ENCODE assay signal across 9 mouse cellular contexts in the genomic region with DNA sequence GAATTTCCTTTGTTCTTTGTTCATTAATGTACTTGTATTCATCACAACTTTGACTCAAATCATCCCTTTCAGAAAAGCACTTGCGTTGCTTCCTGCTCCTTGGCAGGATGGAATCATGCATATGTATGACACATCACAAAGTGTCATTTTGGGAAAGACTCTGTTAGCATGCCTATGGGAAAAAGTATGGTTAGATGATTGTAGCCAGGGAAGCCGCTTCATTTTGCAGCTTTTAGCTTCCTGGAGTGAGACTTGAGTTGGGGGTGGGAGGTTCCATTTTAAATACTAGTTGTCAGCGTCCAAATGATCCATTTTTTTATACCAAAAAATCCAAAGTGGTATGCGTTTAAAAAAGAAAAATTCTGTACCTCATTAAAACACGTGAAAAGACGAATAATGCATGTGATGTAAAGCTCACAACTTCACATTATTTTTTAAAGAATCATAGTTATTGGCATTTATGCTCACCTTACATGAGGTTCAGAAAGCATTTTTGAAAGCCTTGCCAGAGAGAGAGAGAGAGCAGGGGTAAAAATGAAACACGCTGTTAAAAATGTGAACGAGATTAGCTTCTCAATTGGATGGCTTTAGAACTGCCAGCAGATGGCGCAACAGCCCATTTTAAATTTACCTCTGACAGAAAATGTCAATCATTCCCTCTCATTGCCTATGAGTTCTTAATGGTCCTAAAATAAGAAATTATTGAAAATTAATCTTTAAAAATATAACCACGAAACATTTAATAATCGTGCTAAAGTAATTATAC. TPM values are rescaled to one million over a fixed set of nuclear protein-coding genes. Genes with fewer than 3 reads are reported as not detected.
DNase-seq lines count a peak whose midpoint lies in the region; ATAC-seq and TF ChIP-seq lines count a peak whose summit lies in the region.
"Had no signal": no experiment of that assay in that cellular context is flagged by ENCODE, and none has a peak within 500 bp of the region (broad histone marks: within the 10 kb centered on the region; RNA-seq: fewer than 3 reads in every experiment).

No protein-coding gene starts in this region.

- CTCF ChIA-PET in Patski (lab: Charles Lee), result interaction anchor here (0.7 to 1.9 kb wide), 4 partner anchors 1525 to 1869 kb away, joined by 3 to 6 read pairs (median 4); no protein-coding TSS in a partner anchor

- H3K9me3 ChIP-seq in kidney, embryonic 16.5 days (ENCODE audit: low read length), result no peaks in the 10 kb centered on the region
- no peaks in the 10 kb centered on the region for H3K9me3 ChIP-seq in midbrain, embryonic 14.5 days (ENCODE audit: control insufficient read depth, low read length)
- H3K9me3 ChIP-seq: embryonic facial prominence, embryonic 13.5 days had no signal

- 44% methylated on average over 11 of the region's 11 CpGs for WGBS in kidney, adult 2 months
- 41% methylated on average over 11 of the region's 11 CpGs for WGBS in kidney, embryonic 16.5 days
- 26% methylated on average over 11 of the region's 11 CpGs for WGBS in midbrain, embryonic 14.5 days

- no peaks in the 10 kb centered on the region for H3K36me3 ChIP-seq in kidney, adult 2 months (ENCODE audit: control insufficient read depth, insufficient read depth, low read length)
- no peaks in the 10 kb centered on the region for H3K36me3 ChIP-seq in kidney, embryonic 16.5 days (ENCODE audit: insufficient read depth, low read length)
- no peaks in the 10 kb centered on the region for H3K36me3 ChIP-seq in midbrain, embryonic 14.5 days (ENCODE audit: control insufficient read depth, insufficient read depth, low read length)
- H3K36me3 ChIP-seq: embryonic facial prominence, embryonic 13.5 days had no signal

- H3K9ac ChIP-seq in kidney, embryonic 16.5 days (replicated peaks; ENCODE audit: low read length), result no peak overlapping the region
- no peak overlapping the region for H3K9ac ChIP-seq in midbrain, embryonic 14.5 days (replicated peaks; ENCODE audit: low read length)
- H3K9ac ChIP-seq: embryonic facial prominence, embryonic 13.5 days had no signal

- H3K27me3 ChIP-seq in kidney, adult 2 months (replicated peaks; ENCODE audit: control insufficient read depth, insufficient read depth, low read length), result no peaks in the 10 kb centered on the region
- no peaks in the 10 kb centered on the region for H3K27me3 ChIP-seq in kidney, embryonic 16.5 days (ENCODE audit: insufficient read depth, low read length)
- H3K27me3 ChIP-seq in Patski, result no peaks in the 10 kb centered on the region
- H3K27me3 ChIP-seq in midbrain, embryonic 14.5 days (ENCODE audit: control insufficient read depth, insufficient read depth, low read length), result no peaks in the 10 kb centered on the region
- H3K27me3 ChIP-seq: embryonic facial prominence, embryonic 13.5 days had no signal

- TF ChIP-seq CTCF in kidney, adult 2 months (conservative IDR thresholded peaks at IDR 0.05; ENCODE audit: insufficient read depth, insufficient read length, low read depth, low read length), result peak; percentile 29; the same call in 1 of the 2 replicates
- TF ChIP-seq CTCF in Patski (IDR thresholded peaks at IDR 0.05), result peak; percentile 68
- TF ChIP-seq CTCF in left cerebral cortex, adult 2 months (IDR thresholded peaks at IDR 0.05), result peak; percentile 85

- H3K4me2 ChIP-seq in kidney, embryonic 16.5 days (replicated peaks; ENCODE audit: low read depth, low read length), result no peak overlapping the region
- H3K4me2 ChIP-seq in midbrain, embryonic 14.5 days (ENCODE audit: low read length), result peak overlapping the region; percentile 28
- H3K4me2 ChIP-seq: embryonic facial prominence, embryonic 13.5 days had no signal

- no peaks in the 10 kb centered on the region; the same call in 1 of the 2 replicates for H3K4me1 ChIP-seq in kidney, adult 2 months (ENCODE audit: control insufficient read depth, insufficient read depth, low read length)
- H3K4me1 ChIP-seq in kidney, embryonic 16.5 days (ENCODE audit: insufficient read depth, low read length), result no peaks in the 10 kb centered on the region
- H3K4me1 ChIP-seq in midbrain, embryonic 14.5 days (ENCODE audit: control insufficient read depth, insufficient read depth, low read length), result no peaks in the 10 kb centered on the region
- H3K4me1 ChIP-seq: embryonic facial prominence, embryonic 13.5 days had no signal

- intact Hi-C loops in heart, postnatal 36 days (cut with DNase I), result loop anchor here (1.0 to 10.0 kb wide), 9 partner anchors 278 to 1805 kb away; no protein-coding TSS in a partner anchor
- intact Hi-C loops in left cerebral cortex, adult 2 months (cut with DNase I), result loop anchor here (1.0 to 10.0 kb wide), 4 partner anchors 106 to 1805 kb away; a partner anchor contains a TSS

- H3K4me3 ChIP-seq in kidney, adult 2 months (ENCODE audit: insufficient read depth, low read depth, low read length), result no peak overlapping the region
- no peak overlapping the region for H3K4me3 ChIP-seq in kidney, embryonic 16.5 days (ENCODE audit: low read length)
- H3K4me3 ChIP-seq in left cerebral cortex, adult 2 months, result peak overlapping the region; percentile 42
- H3K4me3 ChIP-seq in midbrain, embryonic 14.5 days (replicated peaks; ENCODE audit: low read depth, low read length), result no peak overlapping the region
- H3K4me3 ChIP-seq: embryonic facial prominence, embryonic 13.5 days had no signal

- no peak for TF ChIP-seq POLR2A in kidney, adult 2 months (IDR thresholded peaks at IDR 0.05; ENCODE audit: low read depth, low read length)

- DNase-seq in kidney, adult 2 months, result peak; percentile 41
- DNase-seq in Patski (ENCODE audit: low read depth, low spot score), result no peak
- peak; percentile 75 for DNase-seq in embryo, embryonic 10.5 days (ENCODE audit: low spot score)
- peak; percentile 49 to 76 for DNase-seq in heart, postnatal 36 days
- peak; percentile 44 to 58 for DNase-seq in left cerebral cortex, adult 2 months (ENCODE audit: extremely low spot score in 1 of 2, low spot score in 2 of 2)
- peak; percentile 85 for DNase-seq in midbrain, embryonic 14.5 days
- DNase-seq in urinary bladder, postnatal 14 days (ENCODE audit: low spot score), result peak; percentile 59

- no peak for ATAC-seq in kidney, embryonic 16.5 days (ENCODE audit: low FRiP score, low TSS enrichment)
- ATAC-seq in Patski, result no peak
- 0 out of 2 replicates have a peak, but pooled peaks have one; percentile 63 for ATAC-seq in midbrain, embryonic 14.5 days (ENCODE audit: low FRiP score, low TSS enrichment)

- POLR2A ChIA-PET in Patski (lab: Charles Lee), result interaction anchor here (0.5 kb wide), 1 partner anchor 60 kb away, joined by 3 read pairs; no protein-coding TSS in a partner anchor

- in situ Hi-C loops in Patski (cut with MboI; ENCODE audit: low pct_unique_long_range_greater_than_20kb), result loop anchor here (5.0 to 25.0 kb wide), 5 partner anchors 1196 to 1866 kb away; a partner anchor contains a TSS

- no peak overlapping the region for H3K27ac ChIP-seq in kidney, adult 2 months (ENCODE audit: insufficient read depth, low read depth, low read length)
- H3K27ac ChIP-seq in kidney, embryonic 16.5 days (ENCODE audit: low read length), result no peak overlapping the region
- H3K27ac ChIP-seq in left cerebral cortex, adult 2 months, result peak overlapping the region; percentile 80
- no peak overlapping the region for H3K27ac ChIP-seq in midbrain, embryonic 14.5 days (replicated peaks; ENCODE audit: low read depth, low read length)
- H3K27ac ChIP-seq: embryonic facial prominence, embryonic 13.5 days had no signal

RNA-seq across cellular contexts. Expression of a gene that starts 57.6 kb away (rescaled TPM):
- polyA plus RNA-seq in kidney, adult 2 months (2012; rRNA removed), result 10.7 and 29.3 TPM in 2 replicates
- 47.7 and 53.3 TPM in 2 replicates for polyA plus RNA-seq in kidney, embryonic 16.5 days (2015; fragmentation: Nextera tagmentation; extraction: Ambion mirVana)
- 34.3 TPM for polyA plus RNA-seq in Patski (2021)
- total RNA-seq in heart, postnatal 36 days (2021), result 10 to 100 TPM; 17.2 to 19.8 TPM
- total RNA-seq in left cerebral cortex, adult 2 months (2021), result 10 to 100 TPM; 19.6 to 20.7 TPM
- polyA plus RNA-seq in midbrain, embryonic 14.5 days (2014; fragmentation: Nextera tagmentation; extraction: Ambion mirVana), result 37.1 and 46.1 TPM in 2 replicates

Comparison
In these comparisons a context has a peak if more than half of its experiments do, and no peak if none do; other contexts are left out.
1. CTCF ChIP-seq: peak in every context shown above with its lines; median percentile 85 in left cerebral cortex, adult 2 months; 68 in Patski; 29 in kidney, adult 2 months.